Mouse (Mus musculus) erythroblast, embryonic 14.5 days (primary cell): ENCODE measurements around the gene Lekr1. TPM values are rescaled to one million over a fixed set of nuclear protein-coding genes. Genes with fewer than 3 reads are reported as not detected.

Source experiments
- H3K27me3 ChIP-seq: 2 replicates; pipeline ENCODE4 v1.6.1; 2012; ENCODE audit warnings: inconsistent platforms; ENCODE audit not compliant: control insufficient read depth
- H3K36me3 ChIP-seq: 2 replicates; pipeline ENCODE4 v1.6.1; 2012; ENCODE audit warnings: mild to moderate bottlenecking, inconsistent platforms; ENCODE audit not compliant: control insufficient read depth
- H3K4me1 ChIP-seq: 2 replicates; pipeline ENCODE4 v1.6.1; 2012; ENCODE audit warnings: inconsistent platforms; ENCODE audit not compliant: control insufficient read depth
- H3K4me3 ChIP-seq: replicated peaks from 2 replicates; pipeline ENCODE3; 2012; ENCODE audit warnings: moderate library complexity, mild to moderate bottlenecking, inconsistent platforms
- H3K9me3 ChIP-seq: 2 replicates; pipeline ENCODE4 v1.6.1; 2012; ENCODE audit warnings: low read length, inconsistent platforms, mixed read lengths; ENCODE audit not compliant: control insufficient read depth
- GATA1 ChIP-seq: IDR thresholded peaks from 2 replicates; pipeline ENCODE4 v1.6.1; 2012; ENCODE audit warnings: low read length, inconsistent platforms, mixed read lengths
- TAL1 ChIP-seq: IDR thresholded peaks from 3 replicates; pipeline ENCODE4 v1.6.1; 2012; ENCODE audit warnings: low read length, inconsistent platforms, mixed read lengths
- polyA plus RNA-seq: library from polyadenylated mRNA; stranded (reverse); fragments of >175 nt; gene quantifications from 2 replicates; pipeline ENCODE4 v1.2.3, GENCODE M21; 2012

Gene Lekr1
- polyA plus RNA-seq, result not detected in 2 replicates

GRCm38 (mm10) chr3:65665977-65666766, at the start of gene Lekr1:
TSS of gene Lekr1 (plus strand) at chr3:65666228.
- Histone ChIP-seq H3K4me3 (peak within 1 kb of the TSS; percentile 68), H3K36me3 (no peaks in the 10 kb centered on the region), H3K4me1 (peaks cover 12% of the 10 kb centered on the region), H3K9me3 (no peaks in the 10 kb centered on the region), H3K27me3 (no peaks in the 10 kb centered on the region)
- TF ChIP-seq GATA1, result no peak
- no peak for TF ChIP-seq TAL1

DNA sequence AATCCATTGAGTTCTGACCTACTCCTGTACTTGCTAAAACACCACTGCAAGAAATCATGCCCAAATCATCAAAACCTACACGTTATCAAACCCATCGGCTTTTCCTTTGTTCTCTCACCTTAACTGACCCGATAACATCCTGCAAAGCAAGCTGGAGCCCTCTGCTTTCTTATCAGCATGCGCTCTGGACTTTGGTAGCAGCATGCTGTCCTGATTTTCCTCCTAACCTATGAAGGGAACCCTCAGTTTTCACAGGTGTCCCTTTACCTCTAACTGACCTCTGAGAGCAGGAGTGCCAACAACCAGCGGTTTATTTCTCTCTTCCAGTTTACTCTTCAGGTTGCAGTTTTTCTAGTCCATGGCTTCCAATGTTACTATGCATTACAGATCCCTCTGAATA, 48.5 kb upstream of the Lekr1 start:
- TF ChIP-seq TAL1, result no peak
- no peak for TF ChIP-seq GATA1
- no peaks in the 10 kb centered on the region for H3K9me3 ChIP-seq
- no peak overlapping the region for H3K4me3 ChIP-seq
- no peaks in the 10 kb centered on the region for H3K4me1 ChIP-seq
- no peaks in the 10 kb centered on the region for H3K36me3 ChIP-seq
- no peaks in the 10 kb centered on the region for H3K27me3 ChIP-seq

GRCm38 (mm10) chr3:65619340-65619739, 46.7 kb upstream of the Lekr1 start:
- Histone ChIP-seq H3K36me3 (no peaks in the 10 kb centered on the region), H3K27me3 (no peaks in the 10 kb centered on the region)
- TF ChIP-seq GATA1 (no peak), TAL1 (no peak)

DNA sequence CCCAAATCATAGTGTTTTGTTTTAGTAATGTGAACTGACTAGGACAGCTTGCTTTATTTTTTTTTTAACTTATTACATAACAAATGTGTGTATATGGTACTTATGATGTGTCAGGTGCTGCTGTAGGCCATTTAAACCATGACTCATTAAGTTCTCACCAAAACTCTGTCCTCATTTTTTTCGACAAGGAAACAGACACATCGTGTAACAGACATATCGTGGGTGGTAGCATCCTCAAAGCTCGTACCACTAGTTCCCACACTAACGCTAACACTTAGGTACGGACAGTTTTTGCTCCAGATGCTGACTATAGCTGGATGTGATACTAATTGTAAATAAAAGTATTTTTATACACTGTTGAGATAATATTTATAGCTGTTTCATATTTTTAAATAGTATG, 43.0 kb upstream of the Lekr1 start:
- no peaks in the 10 kb centered on the region for H3K27me3 ChIP-seq
- no peak for TF ChIP-seq TAL1
- TF ChIP-seq GATA1, result no peak
- no peaks in the 10 kb centered on the region for H3K9me3 ChIP-seq
- H3K4me3 ChIP-seq, result no peak overlapping the region
- H3K36me3 ChIP-seq, result no peaks in the 10 kb centered on the region
- no peaks in the 10 kb centered on the region for H3K4me1 ChIP-seq

More at GRCm38 (mm10) chr3:65619340-65619739, 46.7 kb upstream of the Lekr1 start:
- Histone ChIP-seq H3K9me3 (no peaks in the 10 kb centered on the region), H3K4me1 (no peaks in the 10 kb centered on the region), H3K4me3 (no peak overlapping the region)

GRCm38 (mm10) chr3:65625496-65626289, 40.3 kb upstream of the Lekr1 start:
- H3K9me3 ChIP-seq, result no peaks in the 10 kb centered on the region
- TF ChIP-seq TAL1 (no peak), GATA1 (no peak)
- no peak overlapping the region for H3K4me3 ChIP-seq
- no peaks in the 10 kb centered on the region for H3K27me3 ChIP-seq
- H3K36me3 ChIP-seq, result no peaks in the 10 kb centered on the region
- H3K4me1 ChIP-seq, result no peaks in the 10 kb centered on the region

GRCm38 (mm10) chr3:65626290-65626914, 39.6 kb upstream of the Lekr1 start:
- Histone ChIP-seq H3K4me3 (no peak overlapping the region), H3K9me3 (no peaks in the 10 kb centered on the region), H3K4me1 (no peaks in the 10 kb centered on the region), H3K27me3 (no peaks in the 10 kb centered on the region), H3K36me3 (no peaks in the 10 kb centered on the region)
- no peak for TF ChIP-seq GATA1
- no peak for TF ChIP-seq TAL1

- H3K9me3 ChIP-seq, result no peaks in the 10 kb centered on the region
- H3K27me3 ChIP-seq, result no peaks in the 10 kb centered on the region
- H3K36me3 ChIP-seq, result no peaks in the 10 kb centered on the region
- TF ChIP-seq TAL1 (no peak), GATA1 (no peak)
- H3K4me3 ChIP-seq, result no peak overlapping the region
- H3K4me1 ChIP-seq, result no peaks in the 10 kb centered on the region
Observed at GRCm38 (mm10) chr3:65627021-65627706, 38.9 kb upstream of the Lekr1 start.

DNA sequence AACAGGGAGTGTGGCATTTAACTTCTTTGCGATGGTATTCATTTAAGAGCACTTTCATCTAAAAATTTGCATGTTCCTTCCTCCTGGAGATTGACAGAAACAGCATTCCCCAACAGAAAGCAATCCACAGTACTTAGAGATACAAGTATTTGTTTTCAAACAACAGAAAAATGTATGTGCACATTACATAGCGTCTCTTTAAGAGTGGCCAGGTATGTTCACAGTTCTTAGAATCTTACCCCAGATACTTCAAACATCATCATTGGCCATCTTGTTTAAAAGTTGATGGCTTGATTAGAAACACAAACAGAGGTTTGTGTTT, 38.4 kb upstream of the Lekr1 start:
- no peaks in the 10 kb centered on the region for H3K4me1 ChIP-seq
- H3K4me3 ChIP-seq, result no peak overlapping the region
- TF ChIP-seq TAL1 (no peak), GATA1 (no peak)
- H3K36me3 ChIP-seq, result no peaks in the 10 kb centered on the region
- H3K27me3 ChIP-seq, result no peaks in the 10 kb centered on the region
- no peaks in the 10 kb centered on the region for H3K9me3 ChIP-seq

GRCm38 (mm10) chr3:65629565-65630112, 36.4 kb upstream of the Lekr1 start:
- no peaks in the 10 kb centered on the region for H3K27me3 ChIP-seq
- TF ChIP-seq GATA1 (no peak), TAL1 (no peak)
- H3K4me1 ChIP-seq, result no peaks in the 10 kb centered on the region
- no peak overlapping the region for H3K4me3 ChIP-seq
- no peaks in the 10 kb centered on the region for H3K36me3 ChIP-seq
- no peaks in the 10 kb centered on the region for H3K9me3 ChIP-seq
